Mouse (Mus musculus) stomach, embryonic 14.5 days (tissue): ENCODE measurements around the gene Ppp1r12a. TPM values are rescaled to one million over a fixed set of nuclear protein-coding genes. Genes with fewer than 3 reads are reported as not detected.

ENCODE experiments used
- ATAC-seq: fragments of 200-750 bp; cut with Nextera tagmentation; 2 replicates; pipeline ENCODE4 v1.8.0; 2017; ENCODE audit warnings: low read depth, moderate TSS enrichment; ENCODE audit not compliant: insufficient number of reproducible peaks, insufficient read depth, low FRiP score
- H3K27ac ChIP-seq: fragments of 300-500 bp; sonication (generic); 2 replicates; pipeline ENCODE4 v1.5.1; 2014; ENCODE audit warnings: mild to moderate bottlenecking, low read length, moderate library complexity, mixed read lengths
- H3K27me3 ChIP-seq: fragments of 300-500 bp; sonication (generic); 2 replicates; pipeline ENCODE4 v1.6.1; 2014; ENCODE audit warnings: low read length, control low read depth, mixed read lengths; ENCODE audit not compliant: control insufficient read depth, insufficient read depth
- H3K36me3 ChIP-seq: fragments of 300-500 bp; sonication (generic); 2 replicates; pipeline ENCODE4 v1.6.1; 2014; ENCODE audit warnings: mild to moderate bottlenecking, control low read depth, low read length, moderate library complexity, mixed read lengths; ENCODE audit not compliant: control insufficient read depth, insufficient read depth
- H3K4me1 ChIP-seq: fragments of 300-500 bp; sonication (generic); 2 replicates; pipeline ENCODE4 v1.6.1; 2014; ENCODE audit warnings: low read length, control low read depth, mixed read lengths; ENCODE audit not compliant: control insufficient read depth, insufficient read depth
- H3K4me2 ChIP-seq: fragments of 300-500 bp; sonication (generic); replicated peaks from 2 replicates; pipeline ENCODE4 v1.6.1; 2014; ENCODE audit warnings: low read depth, low read length, control low read depth
- H3K4me3 ChIP-seq: fragments of 300-500 bp; sonication (generic); 2 replicates; pipeline ENCODE4 v1.5.1; 2014; ENCODE audit warnings: low read depth, low read length, control low read depth
- H3K9ac ChIP-seq: fragments of 300-500 bp; sonication (generic); replicated peaks from 2 replicates; pipeline ENCODE4 v1.6.1; 2014; ENCODE audit warnings: low read depth, mild to moderate bottlenecking, control low read depth, low read length, moderate library complexity, mixed read lengths
- H3K9me3 ChIP-seq: fragments of 300-500 bp; sonication (generic); 2 replicates; pipeline ENCODE4 v1.6.1; 2016; ENCODE audit warnings: low read depth, low read length, control low read depth; ENCODE audit not compliant: control insufficient read depth
- WGBS: fragments of 180-500 bp; shearing (Covaris S2); extraction: QIAGEN DNeasy Blood & Tissue Kit; methylation state at CpG from one replicate; pipeline ENCODE4 v1.1.7; 2014; 5-methylcytosine and 5-hydroxymethylcytosine counted together
- polyA plus RNA-seq: library from polyadenylated mRNA; unstranded; fragments of >200 nt; fragmentation: Nextera tagmentation; extraction: Ambion mirVana; gene quantifications from 2 replicates; pipeline ENCODE4 v1.2.1, GENCODE M21; 2014

Ppp1r12a gene
- polyA plus RNA-seq, 1 experiment from 2014 or later = 140 TPM

GRCm38 (mm10) chr10:108196124-108196523, 34.1 kb downstream of the Ppp1r12a start:
- no peaks in the 10 kb centered on the region for H3K9me3 ChIP-seq
- H3K36me3 ChIP-seq = peaks cover 6% of the 10 kb centered on the region; the same call in 1 of the 2 replicates
- ATAC-seq = no peak
- peaks cover 2% of the 10 kb centered on the region; the same call in 1 of the 2 replicates for H3K4me1 ChIP-seq
- H3K4me2 ChIP-seq = no peak overlapping the region
- no peaks in the 10 kb centered on the region for H3K27me3 ChIP-seq
- 92% methylated on average over 2 of the region's 2 CpGs for WGBS
- no peak overlapping the region for H3K4me3 ChIP-seq
- no peak overlapping the region for H3K9ac ChIP-seq
- no peak overlapping the region for H3K27ac ChIP-seq

GRCm38 (mm10) chr10:108197498-108197897, 35.5 kb downstream of the Ppp1r12a start:
- Histone ChIP-seq H3K9me3 (no peaks in the 10 kb centered on the region), H3K4me1 (no peaks in the 10 kb centered on the region), H3K9ac (no peak overlapping the region), H3K4me2 (no peak overlapping the region), H3K27me3 (no peaks in the 10 kb centered on the region), H3K36me3 (peaks cover 6% of the 10 kb centered on the region; the same call in 1 of the 2 replicates), H3K27ac (no peak overlapping the region), H3K4me3 (no peak overlapping the region)
- 93% methylated on average over 1 of the region's 1 CpGs for WGBS
- no peak for ATAC-seq

GRCm38 (mm10) chr10:108198945-108199344, 37.0 kb downstream of the Ppp1r12a start:
- Histone ChIP-seq H3K27ac (no peak overlapping the region), H3K36me3 (peaks cover 6% of the 10 kb centered on the region; the same call in 1 of the 2 replicates), H3K4me3 (no peak overlapping the region), H3K9me3 (no peaks in the 10 kb centered on the region), H3K27me3 (no peaks in the 10 kb centered on the region), H3K4me2 (no peak overlapping the region), H3K4me1 (no peaks in the 10 kb centered on the region), H3K9ac (no peak overlapping the region)
- 90% methylated on average over 2 of the region's 2 CpGs for WGBS
- ATAC-seq = no peak

- Histone ChIP-seq H3K4me1 (no peaks in the 10 kb centered on the region), H3K4me3 (no peak overlapping the region), H3K27ac (no peak overlapping the region), H3K36me3 (peaks cover 6% of the 10 kb centered on the region; the same call in 1 of the 2 replicates), H3K27me3 (no peaks in the 10 kb centered on the region), H3K9ac (no peak overlapping the region), H3K9me3 (no peaks in the 10 kb centered on the region), H3K4me2 (no peak overlapping the region)
- 90% methylated on average over 4 of the region's 4 CpGs for WGBS
- no peak for ATAC-seq
Measured at GRCm38 (mm10) chr10:108202126-108202525, 40.1 kb downstream of the Ppp1r12a start.

- no peak overlapping the region for H3K4me3 ChIP-seq
- no peaks in the 10 kb centered on the region for H3K4me1 ChIP-seq
- no peak overlapping the region for H3K9ac ChIP-seq
- ATAC-seq = no peak
- H3K27ac ChIP-seq = no peak overlapping the region
- H3K4me2 ChIP-seq = no peak overlapping the region
- H3K9me3 ChIP-seq = no peaks in the 10 kb centered on the region
- H3K27me3 ChIP-seq = no peaks in the 10 kb centered on the region
- H3K36me3 ChIP-seq = peaks cover 6% of the 10 kb centered on the region; the same call in 1 of the 2 replicates
Measured at GRCm38 (mm10) chr10:108203440-108203839, 41.4 kb downstream of the Ppp1r12a start.

- WGBS = 86% methylated on average over 5 of the region's 5 CpGs
- Histone ChIP-seq H3K9me3 (no peaks in the 10 kb centered on the region), H3K9ac (no peak overlapping the region), H3K27ac (no peak overlapping the region), H3K36me3 (0 out of 2 replicates have a peak, but pooled peaks cover 2% of the 10 kb centered on the region), H3K4me1 (no peaks in the 10 kb centered on the region), H3K4me3 (no peak overlapping the region), H3K4me2 (no peak overlapping the region), H3K27me3 (no peaks in the 10 kb centered on the region)
- ATAC-seq = no peak
Measured at GRCm38 (mm10) chr10:108209396-108209795, 47.4 kb downstream of the Ppp1r12a start.

- no peak for ATAC-seq
- Histone ChIP-seq H3K36me3 (peaks cover 7% of the 10 kb centered on the region), H3K27me3 (no peaks in the 10 kb centered on the region), H3K27ac (no peak overlapping the region), H3K9ac (no peak overlapping the region), H3K4me1 (no peaks in the 10 kb centered on the region), H3K4me3 (no peak overlapping the region), H3K9me3 (no peaks in the 10 kb centered on the region), H3K4me2 (no peak overlapping the region)
- 90% methylated on average over 5 of the region's 5 CpGs for WGBS
Measured at GRCm38 (mm10) chr10:108224413-108224812, 62.4 kb downstream of the Ppp1r12a start.

GRCm38 (mm10) chr10:108237049-108237448, 75.1 kb downstream of the Ppp1r12a start:
- H3K4me2 ChIP-seq = no peak overlapping the region

GRCm38 (mm10) chr10:108239061-108239460, 77.1 kb downstream of the Ppp1r12a start:
- no peak overlapping the region for H3K4me3 ChIP-seq
- H3K9me3 ChIP-seq = no peaks in the 10 kb centered on the region
- H3K27ac ChIP-seq = no peak overlapping the region
- H3K9ac ChIP-seq = no peak overlapping the region
- ATAC-seq = no peak
- no peaks in the 10 kb centered on the region for H3K4me1 ChIP-seq
- peaks cover 30% of the 10 kb centered on the region for H3K36me3 ChIP-seq
- H3K4me2 ChIP-seq = no peak overlapping the region
- H3K27me3 ChIP-seq = no peaks in the 10 kb centered on the region
- WGBS = 52% methylated on average over 10 of the region's 10 CpGs

More at GRCm38 (mm10) chr10:108237049-108237448, 75.1 kb downstream of the Ppp1r12a start:
- Histone ChIP-seq H3K27ac (no peak overlapping the region), H3K27me3 (no peaks in the 10 kb centered on the region), H3K9me3 (no peaks in the 10 kb centered on the region), H3K9ac (no peak overlapping the region), H3K4me3 (no peak overlapping the region), H3K36me3 (peaks cover 26% of the 10 kb centered on the region), H3K4me1 (no peaks in the 10 kb centered on the region)
- ATAC-seq = no peak
- WGBS = 82% methylated on average over 3 of the region's 3 CpGs
